Mouse (Mus musculus) bone marrow, adult 2 months (tissue): ENCODE data around the gene Krtap6-5. TPM values are rescaled to one million over a fixed set of nuclear protein-coding genes. Genes with fewer than 3 reads are reported as not detected.
"Not testable (repeated sequence)": the region's sequence is repeated elsewhere in the genome, so short reads cannot be mapped to it uniquely, and the experiment has no call there.

Experiments
- H3K27ac ChIP-seq: fragments of 200-500 bp; 2 replicates; pipeline ENCODE4 v1.5.1; 2012; ENCODE audit warnings: low read depth, mild to moderate bottlenecking, control low read depth, inconsistent platforms, low read length; ENCODE audit not compliant: control insufficient read depth, poor library complexity, insufficient read depth
- H3K4me1 ChIP-seq: fragments of 200-500 bp; 2 replicates; pipeline ENCODE4 v1.6.1; 2011; ENCODE audit warnings: low read length; ENCODE audit not compliant: control insufficient read depth, insufficient read depth
- H3K4me3 ChIP-seq: fragments of 200-500 bp; replicated peaks from 2 replicates; pipeline ENCODE3; 2011; ENCODE audit warnings: mild to moderate bottlenecking, low read depth, low read length, control low read depth; ENCODE audit not compliant: control insufficient read depth
- CTCF ChIP-seq: fragments of 200-500 bp; IDR thresholded peaks from 2 replicates; pipeline ENCODE4 v1.5.1; 2011; ENCODE audit warnings: low read length, control low read depth; ENCODE audit not compliant: control insufficient read depth, insufficient read depth
- POLR2A ChIP-seq: fragments of 200-500 bp; IDR thresholded peaks from 2 replicates; pipeline ENCODE4 v1.6.1; 2011; ENCODE audit warnings: low read depth, mild to moderate bottlenecking, control low read depth, low read length, borderline replicate concordance; ENCODE audit not compliant: control insufficient read depth
- WGBS: fragments of 180-500 bp; shearing (Covaris S2); methylation state at CpG from one replicate; pipeline ENCODE4 v1.1.7; 2018; 5-methylcytosine and 5-hydroxymethylcytosine counted together
- polyA plus RNA-seq: library from polyadenylated mRNA; stranded (reverse); fragments of >200 nt; gene quantifications from 2 replicates; pipeline ENCODE4 v1.2.4, GENCODE M21; 2011; ENCODE audit warnings: low replicate concordance; ENCODE audit not compliant: missing spikeins, insufficient read depth, insufficient read length

The Krtap6-5 gene
- not detected in 2 replicates for polyA plus RNA-seq

GRCm38 (mm10) chr16:89047783-89048182, at the start of gene Krtap6-5:
Gene Krtap6-5, minus strand, starts transcription at chr16:89047883.
- Histone ChIP-seq H3K27ac (no peak within 1 kb of the TSS), H3K4me1 (no peaks in the 10 kb centered on the region), H3K4me3 (no peak within 1 kb of the TSS)
- WGBS, result 67% methylated on average over 3 of the region's 3 CpGs
- TF ChIP-seq POLR2A (no peak), CTCF (no peak)

DNA sequence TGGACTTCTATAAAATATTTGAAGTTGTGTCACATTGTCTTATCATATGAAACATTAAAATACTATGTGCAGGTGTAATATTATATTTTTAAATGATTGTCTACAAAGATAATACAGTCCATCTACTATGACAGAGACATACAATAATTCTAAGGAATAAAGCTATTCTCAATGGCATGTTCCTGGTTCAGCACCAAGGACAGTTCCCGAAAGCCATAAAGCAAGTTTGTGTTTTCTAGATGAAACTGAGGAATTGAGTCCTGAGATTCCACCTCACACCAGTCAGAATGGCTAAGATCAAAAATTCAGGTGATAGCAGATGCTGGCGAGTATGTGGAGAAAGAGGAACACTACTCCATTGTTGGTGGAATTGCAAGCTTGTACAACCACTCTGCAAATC, 23.4 kb upstream of the Krtap6-5 start:
- not testable (repeated sequence) for H3K4me1 ChIP-seq, H3K27ac ChIP-seq, H3K4me3 ChIP-seq
- WGBS, result 62% methylated on average over 2 of the region's 2 CpGs

GRCm38 (mm10) chr16:89063902-89064301, 16.2 kb upstream of the Krtap6-5 start, which contains the start of gene 1110025L11Rik:
Gene 1110025L11Rik, minus strand, starts transcription at chr16:89064002.
- WGBS, result no CpG with 5 or more reads among the region's 2 CpGs
- H3K4me3 ChIP-seq, H3K4me1 ChIP-seq, H3K27ac ChIP-seq: not testable (repeated sequence)

GRCm38 (mm10) chr16:89041372-89041771, 6.3 kb downstream of the Krtap6-5 start, which contains the start of gene Gm10228:
Gene Gm10228, minus strand, starts transcription at chr16:89041472.
- WGBS, result 77% methylated on average over 2 of the region's 4 CpGs

DNA sequence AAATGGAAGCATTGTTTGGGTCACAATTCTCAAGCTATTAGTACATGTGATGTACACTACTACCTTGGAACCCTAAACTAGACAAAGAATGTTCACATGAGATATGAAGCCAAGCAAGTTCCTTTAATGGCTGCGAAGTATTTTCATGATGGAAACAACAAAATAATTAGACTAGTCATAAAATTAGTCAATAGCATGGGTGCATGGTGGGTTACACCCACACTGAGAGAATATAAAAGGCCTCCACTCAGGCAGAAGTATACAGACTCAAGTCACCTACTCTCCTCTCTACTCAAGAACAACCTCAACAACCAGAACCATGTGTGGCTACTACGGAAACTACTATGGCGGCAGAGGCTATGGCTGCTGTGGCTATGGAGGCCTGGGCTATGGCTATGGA, 16.3 kb downstream of the Krtap6-5 start, which contains the start of gene Krtap6-1:
TSS of gene Krtap6-1 (plus strand) at position 301 of the 400 bp plus-strand sequence.
- not testable (repeated sequence) for H3K4me3 ChIP-seq, H3K4me1 ChIP-seq, H3K27ac ChIP-seq
- 88% methylated on average over 3 of the region's 3 CpGs for WGBS

More at GRCm38 (mm10) chr16:89041372-89041771, 6.3 kb downstream of the Krtap6-5 start, which contains the start of gene Gm10228:
- not testable (repeated sequence) for H3K4me1 ChIP-seq, H3K4me3 ChIP-seq, H3K27ac ChIP-seq

- WGBS, result 66% methylated on average over 3 of the region's 3 CpGs
- not testable (repeated sequence) for H3K4me1 ChIP-seq, H3K27ac ChIP-seq, H3K4me3 ChIP-seq
These were observed 32.7 kb downstream of the Krtap6-5 start, which contains the start of gene Gm10229 for GRCm38 (mm10) chr16:89014984-89015383. Gene Gm10229, plus strand, starts transcription at chr16:89015284.

DNA sequence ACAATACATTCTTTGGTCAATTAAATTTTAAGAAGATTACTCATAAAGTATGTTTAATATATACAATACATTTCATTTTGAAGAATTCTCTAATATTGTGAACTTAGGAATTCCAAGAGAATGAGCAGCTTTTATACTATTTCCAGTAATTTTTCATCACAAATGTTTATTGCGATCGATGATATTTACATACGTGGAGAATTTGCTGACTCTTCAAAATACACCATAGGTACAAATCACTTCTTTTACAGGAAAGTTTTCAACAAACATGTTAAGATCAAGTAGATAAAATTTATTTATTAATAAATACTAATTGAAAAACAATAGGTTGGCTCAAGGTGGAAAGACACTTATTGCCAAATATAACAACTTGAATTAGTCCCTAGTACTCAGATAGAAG, 33.7 kb downstream of the Krtap6-5 start:
- 95% methylated on average over 3 of the region's 3 CpGs for WGBS
- H3K4me1 ChIP-seq, result no peaks in the 10 kb centered on the region
- no peak for TF ChIP-seq POLR2A
- no peak for TF ChIP-seq CTCF
- H3K4me3 ChIP-seq, result no peak overlapping the region
- H3K27ac ChIP-seq, result no peak overlapping the region

DNA sequence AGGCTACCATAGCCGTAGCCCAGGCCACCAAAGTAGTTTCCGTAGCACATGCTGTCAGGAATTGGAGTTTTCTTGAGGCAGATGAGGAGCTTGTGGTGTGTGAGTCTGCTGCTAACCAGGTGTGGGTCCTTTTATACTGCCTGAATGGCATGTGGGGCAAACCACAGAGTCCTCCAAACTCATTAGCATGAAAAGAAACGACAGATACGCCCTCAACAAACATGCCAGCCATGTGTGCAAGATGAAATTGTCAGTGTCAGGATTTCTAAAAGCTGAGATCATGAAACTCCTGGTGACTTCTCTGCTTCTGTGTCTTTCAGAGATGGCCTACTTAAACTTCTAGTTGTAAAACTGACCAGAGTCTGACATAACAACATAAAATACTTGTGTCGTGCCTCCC, 37.0 kb downstream of the Krtap6-5 start, which contains the start of gene Krtap22-2:
TSS of gene Krtap22-2 (minus strand) at position 101 of the 400 bp plus-strand sequence.
- no peak within 1 kb of the TSS for H3K4me3 ChIP-seq
- TF ChIP-seq POLR2A (no peak), CTCF (no peak)
- no peaks in the 10 kb centered on the region for H3K4me1 ChIP-seq
- WGBS, result 77% methylated on average over 5 of the region's 5 CpGs
- no peak within 1 kb of the TSS for H3K27ac ChIP-seq

Other genes starting within 250 kb of the Krtap6-5 start
- not detected in 2 replicates for gene Gm20741, start 235.7 kb downstream of the Krtap6-5 start, polyA plus RNA-seq
- not detected in 2 replicates for gene Krtap15, start 227.7 kb downstream of the Krtap6-5 start, polyA plus RNA-seq
- gene Krtap14, start 221.7 kb downstream of the Krtap6-5 start, polyA plus RNA-seq, result not detected in 2 replicates
- gene Krtap19-1, start 178.5 kb downstream of the Krtap6-5 start, polyA plus RNA-seq, result not detected in 2 replicates
- gene Krtap19-2, start 173.6 kb downstream of the Krtap6-5 start, polyA plus RNA-seq, result not detected in 2 replicates
- not detected in 2 replicates for gene Krtap19-3, start 169.8 kb downstream of the Krtap6-5 start, polyA plus RNA-seq
- not detected in 2 replicates for gene Krtap19-4, start 162.8 kb downstream of the Krtap6-5 start, polyA plus RNA-seq
- gene Krtap19-5, start 151.4 kb downstream of the Krtap6-5 start, polyA plus RNA-seq, result not detected in 2 replicates
- gene Krtap19-9b, start 115.6 kb downstream of the Krtap6-5 start, polyA plus RNA-seq, result not detected in 2 replicates
- gene Krtap16-3, start 85.0 kb downstream of the Krtap6-5 start, polyA plus RNA-seq, result not detected in 2 replicates
- not detected in 2 replicates for gene Krtap22-2, start 37.1 kb downstream of the Krtap6-5 start, polyA plus RNA-seq
- gene Gm10229, start 32.6 kb downstream of the Krtap6-5 start, polyA plus RNA-seq, result not detected in 2 replicates
- gene Krtap6-1, start 16.2 kb downstream of the Krtap6-5 start, polyA plus RNA-seq, result not detected in 2 replicates
- gene Gm10228, start 6.4 kb downstream of the Krtap6-5 start, polyA plus RNA-seq, result not detected in 2 replicates
- not detected in 2 replicates for gene 1110025L11Rik, start 16.1 kb upstream of the Krtap6-5 start, polyA plus RNA-seq
- not detected in 2 replicates for gene Krtap6-3, start 36.1 kb upstream of the Krtap6-5 start, polyA plus RNA-seq
- gene Gm6358, start 93.0 kb upstream of the Krtap6-5 start, polyA plus RNA-seq, result not detected in 2 replicates
- gene Gm10061, start 103.2 kb upstream of the Krtap6-5 start, polyA plus RNA-seq, result not detected in 2 replicates
- not detected in 2 replicates for gene Gm9789, start 110.1 kb upstream of the Krtap6-5 start, polyA plus RNA-seq
- not detected in 2 replicates for gene Gm7735, start 121.6 kb upstream of the Krtap6-5 start, polyA plus RNA-seq
- not detected in 2 replicates for gene 1110057P08Rik, start 126.9 kb upstream of the Krtap6-5 start, polyA plus RNA-seq
- not detected in 2 replicates for gene Krtap20-2, start 158.0 kb upstream of the Krtap6-5 start, polyA plus RNA-seq